Mouse (Mus musculus): ENCODE measurements around the gene Ccpg1. TPM values are rescaled to one million over a fixed set of nuclear protein-coding genes. Genes with fewer than 3 reads are reported as not detected.

Ccpg1 gene
- polyA plus RNA-seq, 1 experiment from 2014 or later: 21.6 TPM

- Histone ChIP-seq H3K4me1 (ENCODE audit: control insufficient read depth, insufficient read depth, low read length) (no peaks in the 10 kb centered on the region), H3K4me3 (ENCODE audit: low read depth, low read length) (no peak overlapping the region)
- 88% methylated on average over 1 of the region's 1 CpGs for WGBS
Observed at GRCm38 (mm10) chr9:72975242-72975641, 10.0 kb upstream of the Ccpg1 start.

GRCm38 (mm10) chr9:72983066-72983465, 2.2 kb upstream of the Ccpg1 start:
- 70% methylated on average over 2 of the region's 2 CpGs for WGBS
- no peak overlapping the region for H3K9ac ChIP-seq (replicated peaks; ENCODE audit: low read depth, low read length)
- no peak for ATAC-seq (ENCODE audit: insufficient number of reproducible peaks, insufficient read depth, low FRiP score, low read depth)
- H3K4me3 ChIP-seq (ENCODE audit: low read depth, low read length): no peak overlapping the region
- no peaks in the 10 kb centered on the region for H3K9me3 ChIP-seq (ENCODE audit: control insufficient read depth, low read depth, low read length)
- no peaks in the 10 kb centered on the region for H3K27me3 ChIP-seq (ENCODE audit: control insufficient read depth, insufficient read depth, low read length)
- no peak overlapping the region for H3K4me2 ChIP-seq (replicated peaks; ENCODE audit: low read depth, low read length)
- H3K36me3 ChIP-seq (ENCODE audit: control insufficient read depth, insufficient read depth, low read length): no peaks in the 10 kb centered on the region
- H3K4me1 ChIP-seq (ENCODE audit: control insufficient read depth, insufficient read depth, low read length): peaks cover 10% of the 10 kb centered on the region; the same call in 1 of the 2 replicates
- no peak overlapping the region for H3K27ac ChIP-seq (ENCODE audit: low read length)

More at GRCm38 (mm10) chr9:72975242-72975641, 10.0 kb upstream of the Ccpg1 start:
- ATAC-seq (ENCODE audit: insufficient number of reproducible peaks, insufficient read depth, low FRiP score, low read depth): no peak
- Histone ChIP-seq H3K9ac (replicated peaks; ENCODE audit: low read depth, low read length) (no peak overlapping the region), H3K4me2 (replicated peaks; ENCODE audit: low read depth, low read length) (no peak overlapping the region), H3K9me3 (ENCODE audit: control insufficient read depth, low read depth, low read length) (no peaks in the 10 kb centered on the region), H3K27me3 (ENCODE audit: control insufficient read depth, insufficient read depth, low read length) (no peaks in the 10 kb centered on the region), H3K27ac (ENCODE audit: low read length) (no peak overlapping the region), H3K36me3 (ENCODE audit: control insufficient read depth, insufficient read depth, low read length) (no peaks in the 10 kb centered on the region)

- no peak for ATAC-seq (ENCODE audit: insufficient number of reproducible peaks, insufficient read depth, low FRiP score, low read depth)
- Histone ChIP-seq H3K27ac (ENCODE audit: low read length) (no peak overlapping the region), H3K36me3 (ENCODE audit: control insufficient read depth, insufficient read depth, low read length) (no peaks in the 10 kb centered on the region), H3K9ac (replicated peaks; ENCODE audit: low read depth, low read length) (no peak overlapping the region), H3K27me3 (ENCODE audit: control insufficient read depth, insufficient read depth, low read length) (no peaks in the 10 kb centered on the region), H3K9me3 (ENCODE audit: control insufficient read depth, low read depth, low read length) (no peaks in the 10 kb centered on the region), H3K4me1 (ENCODE audit: control insufficient read depth, insufficient read depth, low read length) (peaks cover 10% of the 10 kb centered on the region; the same call in 1 of the 2 replicates), H3K4me3 (ENCODE audit: low read depth, low read length) (no peak overlapping the region), H3K4me2 (replicated peaks; ENCODE audit: low read depth, low read length) (no peak overlapping the region)
- WGBS: 69% methylated on average over 3 of the region's 3 CpGs
Observed at GRCm38 (mm10) chr9:72987703-72988102, 2.5 kb downstream of the Ccpg1 start.

- H3K9ac ChIP-seq (replicated peaks; ENCODE audit: low read depth, low read length): no peak overlapping the region
- H3K27me3 ChIP-seq (ENCODE audit: control insufficient read depth, insufficient read depth, low read length): no peaks in the 10 kb centered on the region
- no peak overlapping the region for H3K4me2 ChIP-seq (replicated peaks; ENCODE audit: low read depth, low read length)
- no peaks in the 10 kb centered on the region for H3K36me3 ChIP-seq (ENCODE audit: control insufficient read depth, insufficient read depth, low read length)
- WGBS: 83% methylated on average over 5 of the region's 5 CpGs
- no peaks in the 10 kb centered on the region for H3K9me3 ChIP-seq (ENCODE audit: control insufficient read depth, low read depth, low read length)
- no peak overlapping the region for H3K27ac ChIP-seq (ENCODE audit: low read length)
- H3K4me1 ChIP-seq (ENCODE audit: control insufficient read depth, insufficient read depth, low read length): peaks cover 10% of the 10 kb centered on the region; the same call in 1 of the 2 replicates
- H3K4me3 ChIP-seq (ENCODE audit: low read depth, low read length): no peak overlapping the region
- ATAC-seq (ENCODE audit: insufficient number of reproducible peaks, insufficient read depth, low FRiP score, low read depth): no peak
Observed at GRCm38 (mm10) chr9:72988706-72989105, 3.5 kb downstream of the Ccpg1 start.

GRCm38 (mm10) chr9:72991420-72991819, 6.2 kb downstream of the Ccpg1 start:
- H3K36me3 ChIP-seq (ENCODE audit: control insufficient read depth, insufficient read depth, low read length): no peaks in the 10 kb centered on the region
- H3K4me2 ChIP-seq (replicated peaks; ENCODE audit: low read depth, low read length): no peak overlapping the region
- no peak overlapping the region for H3K4me3 ChIP-seq (ENCODE audit: low read depth, low read length)
- WGBS: 82% methylated on average over 2 of the region's 2 CpGs
- H3K4me1 ChIP-seq (ENCODE audit: control insufficient read depth, insufficient read depth, low read length): peaks cover 1% of the 10 kb centered on the region; the same call in 1 of the 2 replicates
- ATAC-seq (ENCODE audit: insufficient number of reproducible peaks, insufficient read depth, low FRiP score, low read depth): no peak
- H3K9me3 ChIP-seq (ENCODE audit: control insufficient read depth, low read depth, low read length): no peaks in the 10 kb centered on the region
- no peak overlapping the region for H3K27ac ChIP-seq (ENCODE audit: low read length)
- H3K27me3 ChIP-seq (ENCODE audit: control insufficient read depth, insufficient read depth, low read length): no peaks in the 10 kb centered on the region
- H3K9ac ChIP-seq (replicated peaks; ENCODE audit: low read depth, low read length): no peak overlapping the region

DNA sequence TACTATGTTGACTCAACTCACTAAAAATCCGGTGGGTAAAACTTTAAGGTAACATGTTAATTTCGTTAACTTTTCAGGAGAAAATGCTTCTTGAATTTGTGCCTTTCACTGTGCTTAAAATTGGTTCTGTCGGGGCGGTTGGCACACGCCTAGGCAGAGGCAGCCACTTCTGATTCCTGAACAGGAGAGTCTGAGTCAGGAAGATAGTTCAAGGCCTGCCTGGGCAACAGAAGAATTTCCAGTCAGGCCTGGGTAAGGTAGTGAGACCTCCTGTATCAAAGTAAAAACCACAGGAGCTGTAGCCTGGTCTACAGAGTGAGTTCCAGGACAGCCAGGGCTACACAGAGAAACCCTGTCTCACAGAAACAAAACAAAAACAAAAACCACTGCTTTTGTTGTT, 7.3 kb downstream of the Ccpg1 start:
- Histone ChIP-seq H3K9ac (replicated peaks; ENCODE audit: low read depth, low read length) (no peak overlapping the region), H3K27ac (ENCODE audit: low read length) (no peak overlapping the region), H3K36me3 (ENCODE audit: control insufficient read depth, insufficient read depth, low read length) (no peaks in the 10 kb centered on the region), H3K27me3 (ENCODE audit: control insufficient read depth, insufficient read depth, low read length) (no peaks in the 10 kb centered on the region), H3K4me3 (ENCODE audit: low read depth, low read length) (no peak overlapping the region), H3K4me2 (replicated peaks; ENCODE audit: low read depth, low read length) (no peak overlapping the region), H3K4me1 (ENCODE audit: control insufficient read depth, insufficient read depth, low read length) (no peaks in the 10 kb centered on the region), H3K9me3 (ENCODE audit: control insufficient read depth, low read depth, low read length) (no peaks in the 10 kb centered on the region)
- ATAC-seq (ENCODE audit: insufficient number of reproducible peaks, insufficient read depth, low FRiP score, low read depth): no peak
- 84% methylated on average over 5 of the region's 5 CpGs for WGBS

DNA sequence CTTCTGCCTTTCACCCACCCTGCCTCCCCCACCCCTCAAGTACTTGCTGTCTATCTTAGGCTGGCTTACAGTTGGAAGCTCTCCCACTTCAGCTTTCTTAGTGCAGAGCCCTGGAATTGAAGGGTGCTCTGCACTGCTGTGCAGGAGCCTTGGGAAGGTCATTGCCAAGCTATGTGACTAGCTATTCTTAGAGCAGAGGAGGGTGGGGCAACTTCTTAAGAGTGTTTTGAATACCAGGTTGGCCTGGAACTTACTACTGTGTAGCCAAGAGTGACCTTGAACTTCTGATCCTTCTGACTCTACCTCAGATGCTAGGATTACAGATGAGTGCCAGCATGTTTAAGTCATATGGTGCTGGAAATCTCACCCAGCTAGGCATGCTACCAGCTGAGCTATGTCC, 10.9 kb downstream of the Ccpg1 start:
- Histone ChIP-seq H3K9me3 (ENCODE audit: control insufficient read depth, low read depth, low read length) (no peaks in the 10 kb centered on the region), H3K4me2 (replicated peaks; ENCODE audit: low read depth, low read length) (no peak overlapping the region), H3K36me3 (ENCODE audit: control insufficient read depth, insufficient read depth, low read length) (no peaks in the 10 kb centered on the region), H3K4me1 (ENCODE audit: control insufficient read depth, insufficient read depth, low read length) (no peaks in the 10 kb centered on the region), H3K4me3 (ENCODE audit: low read depth, low read length) (no peak overlapping the region), H3K9ac (replicated peaks; ENCODE audit: low read depth, low read length) (no peak overlapping the region), H3K27ac (ENCODE audit: low read length) (no peak overlapping the region), H3K27me3 (ENCODE audit: control insufficient read depth, insufficient read depth, low read length) (no peaks in the 10 kb centered on the region)
- ATAC-seq (ENCODE audit: insufficient number of reproducible peaks, insufficient read depth, low FRiP score, low read depth): no peak

DNA sequence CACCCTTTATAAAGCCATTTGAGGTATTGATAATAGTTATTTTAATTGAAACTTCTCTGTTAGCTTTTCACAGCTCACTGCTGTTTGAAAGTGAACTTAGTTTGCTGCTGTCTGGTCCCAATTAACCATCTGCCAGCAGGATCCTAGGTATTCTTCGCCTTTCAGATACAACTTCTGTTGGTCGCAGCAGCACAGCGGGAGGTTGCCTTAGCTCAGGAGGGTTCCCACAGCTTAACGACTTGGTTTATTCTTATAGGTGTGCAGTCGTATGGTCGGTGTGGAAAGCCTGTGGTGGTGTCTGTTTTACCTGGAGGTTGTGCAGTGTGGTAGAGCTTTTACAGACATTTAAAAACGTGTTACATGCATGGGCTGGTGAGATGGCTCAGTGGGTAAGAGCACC, 11.6 kb downstream of the Ccpg1 start:
- Histone ChIP-seq H3K9ac (replicated peaks; ENCODE audit: low read depth, low read length) (no peak overlapping the region), H3K9me3 (ENCODE audit: control insufficient read depth, low read depth, low read length) (no peaks in the 10 kb centered on the region), H3K4me2 (replicated peaks; ENCODE audit: low read depth, low read length) (no peak overlapping the region), H3K27me3 (ENCODE audit: control insufficient read depth, insufficient read depth, low read length) (no peaks in the 10 kb centered on the region), H3K36me3 (ENCODE audit: control insufficient read depth, insufficient read depth, low read length) (no peaks in the 10 kb centered on the region), H3K4me1 (ENCODE audit: control insufficient read depth, insufficient read depth, low read length) (no peaks in the 10 kb centered on the region), H3K4me3 (ENCODE audit: low read depth, low read length) (no peak overlapping the region), H3K27ac (ENCODE audit: low read length) (no peak overlapping the region)
- ATAC-seq (ENCODE audit: insufficient number of reproducible peaks, insufficient read depth, low FRiP score, low read depth): no peak
- 70% methylated on average over 7 of the region's 7 CpGs for WGBS

DNA sequence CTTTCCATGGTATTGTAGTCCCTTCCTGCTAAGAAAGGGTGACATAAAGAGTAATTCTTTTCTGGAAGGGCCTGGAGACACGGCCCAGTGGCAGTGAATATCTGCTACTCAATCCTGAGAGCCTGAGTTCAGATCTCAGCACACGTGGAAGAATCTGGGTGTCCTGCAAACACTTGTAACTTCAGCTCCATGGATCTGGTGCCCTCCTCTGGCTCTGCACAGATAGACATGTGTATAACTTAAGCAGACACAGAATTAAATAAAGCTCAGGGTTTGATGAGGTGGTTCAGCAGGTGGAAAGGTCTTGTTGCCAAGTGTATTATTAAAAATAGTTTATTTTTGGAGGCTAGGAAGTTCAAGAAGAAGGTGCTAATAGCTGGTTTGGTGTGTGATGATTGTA, 15.3 kb downstream of the Ccpg1 start:
- no peak overlapping the region for H3K4me2 ChIP-seq (replicated peaks; ENCODE audit: low read depth, low read length)
- no peaks in the 10 kb centered on the region for H3K9me3 ChIP-seq (ENCODE audit: control insufficient read depth, low read depth, low read length)
- no peak overlapping the region for H3K4me3 ChIP-seq (ENCODE audit: low read depth, low read length)
- no peaks in the 10 kb centered on the region for H3K36me3 ChIP-seq (ENCODE audit: control insufficient read depth, insufficient read depth, low read length)
- WGBS: 82% methylated on average over 2 of the region's 2 CpGs
- no peaks in the 10 kb centered on the region for H3K4me1 ChIP-seq (ENCODE audit: control insufficient read depth, insufficient read depth, low read length)
- no peak for ATAC-seq (ENCODE audit: insufficient number of reproducible peaks, insufficient read depth, low FRiP score, low read depth)
- no peak overlapping the region for H3K9ac ChIP-seq (replicated peaks; ENCODE audit: low read depth, low read length)
- H3K27ac ChIP-seq (ENCODE audit: low read length): no peak overlapping the region
- H3K27me3 ChIP-seq (ENCODE audit: control insufficient read depth, insufficient read depth, low read length): no peaks in the 10 kb centered on the region
